Mouse (Mus musculus): Measurements from ENCODE around the gene Olfr709-ps1. TPM values are rescaled to one million over a fixed set of nuclear protein-coding genes. Genes with fewer than 3 reads are reported as not detected.

Olfr709-ps1 gene
- polyA plus RNA-seq (2014; fragmentation: Illumina TruSeq; extraction: RNeasy Lipid Tissue Mini Kit (QIAGEN cat#74804); ENCODE audit: low read depth, low replicate concordance), result not detected

DNA sequence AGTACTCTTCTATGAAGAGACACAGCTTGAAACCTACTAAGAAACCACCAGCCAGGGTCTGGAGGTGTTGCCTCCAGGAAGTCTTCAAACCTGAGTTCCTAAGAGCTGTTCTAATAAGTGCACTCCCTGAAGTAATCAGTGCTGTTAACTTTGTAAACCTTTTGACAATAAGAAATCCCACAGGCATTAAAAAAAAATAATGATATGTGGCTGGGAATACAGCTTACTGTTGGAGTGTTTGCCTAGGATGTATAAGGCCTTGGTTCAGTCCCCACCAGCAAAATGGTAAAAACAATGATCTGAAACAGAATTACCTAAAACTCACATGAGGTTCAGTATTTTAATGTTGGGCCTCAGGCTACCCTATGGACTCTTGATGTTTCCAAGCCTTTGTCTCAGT is at the start of gene Olfr709-ps1:
Gene Olfr709-ps1 (minus strand): TSS at position 101 of the 400 bp plus-strand sequence.

DNA sequence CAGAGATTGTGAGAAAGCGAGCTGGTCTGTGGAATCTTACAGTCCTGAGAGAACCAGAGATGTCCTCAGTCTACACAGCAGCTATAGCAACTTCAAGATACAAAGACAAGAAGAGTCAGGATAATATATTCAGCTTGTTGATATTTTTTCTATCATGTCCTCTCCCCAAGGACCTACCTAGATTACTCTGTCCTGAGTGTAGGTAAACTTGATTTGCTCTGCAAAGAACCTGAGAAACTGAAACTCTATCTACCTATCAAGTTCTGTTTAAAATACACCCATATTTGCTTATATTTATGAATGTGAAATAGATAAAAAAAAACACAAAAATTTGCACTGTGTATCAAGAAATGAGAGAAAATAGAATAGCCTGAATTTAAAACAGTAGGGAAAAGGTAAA is 43.3 kb upstream of the Olfr709-ps1 start, which contains the start of gene Olfr711:
Gene Olfr711 (minus strand): TSS at position 101 of the 400 bp plus-strand sequence.

DNA sequence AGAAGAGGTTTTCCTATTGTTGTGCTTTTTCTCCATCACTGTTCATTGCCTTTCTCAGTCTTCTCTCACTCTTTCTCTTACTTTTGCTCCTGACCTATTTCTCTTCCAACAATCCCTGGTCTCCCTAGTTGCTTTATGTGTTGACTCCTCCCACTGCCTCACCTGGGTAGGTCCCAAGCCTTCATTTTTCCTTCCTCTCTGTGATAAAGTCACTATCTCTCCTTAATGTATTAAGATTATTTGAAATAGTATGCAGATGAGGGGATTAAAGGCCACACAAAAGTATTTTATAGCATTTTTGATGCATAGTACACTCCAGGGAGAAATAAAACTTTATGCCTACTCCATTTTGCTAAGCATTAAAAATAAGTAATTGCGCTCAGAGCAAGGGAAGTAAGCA is 31.8 kb upstream of the Olfr709-ps1 start, which contains the start of gene Olfr6:
Gene Olfr6 (minus strand): TSS at position 101 of the 400 bp plus-strand sequence.

DNA sequence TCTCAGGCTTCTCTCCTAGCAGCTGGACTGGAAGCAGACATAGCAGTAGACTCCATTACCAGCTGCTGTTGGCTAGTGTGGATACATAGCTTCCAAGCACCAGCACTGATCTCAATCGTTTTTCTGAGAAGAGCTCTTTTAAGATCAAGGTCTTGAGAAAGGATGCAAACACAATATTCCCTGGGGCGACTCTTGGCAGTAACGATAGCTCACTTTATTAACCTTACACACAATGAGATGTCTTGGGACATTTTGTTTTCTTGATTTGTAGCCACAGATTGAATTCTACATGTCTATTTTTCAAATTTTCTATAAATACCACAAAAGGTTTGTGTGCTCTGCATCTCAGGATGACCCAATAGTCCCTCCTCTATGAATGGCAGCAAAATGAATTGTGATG is 16.2 kb upstream of the Olfr709-ps1 start, which contains the start of gene Olfr710:
Gene Olfr710 (minus strand): TSS at position 101 of the 400 bp plus-strand sequence.

DNA sequence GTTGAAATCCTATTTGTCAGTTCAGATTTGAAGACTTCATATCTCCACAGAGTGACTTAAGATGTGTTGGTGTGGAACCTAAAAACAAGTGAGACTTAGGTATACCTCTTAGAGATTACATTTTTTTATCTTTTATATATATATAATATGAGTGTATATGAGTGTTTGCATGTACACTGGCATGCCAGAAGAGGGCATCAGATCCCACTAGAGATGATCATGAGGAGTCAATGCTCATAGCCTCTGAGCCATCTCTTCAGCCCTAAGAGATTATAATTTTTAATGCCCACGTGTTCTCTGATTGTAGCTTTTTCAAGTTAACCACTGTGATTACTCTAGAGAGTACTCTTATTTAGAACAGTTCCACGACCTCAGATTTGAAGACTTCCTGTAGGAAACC is 24.3 kb downstream of the Olfr709-ps1 start, which contains the start of gene Olfr1532-ps1:
Gene Olfr1532-ps1 (plus strand): TSS at position 326 of the 400 bp plus-strand sequence.

DNA sequence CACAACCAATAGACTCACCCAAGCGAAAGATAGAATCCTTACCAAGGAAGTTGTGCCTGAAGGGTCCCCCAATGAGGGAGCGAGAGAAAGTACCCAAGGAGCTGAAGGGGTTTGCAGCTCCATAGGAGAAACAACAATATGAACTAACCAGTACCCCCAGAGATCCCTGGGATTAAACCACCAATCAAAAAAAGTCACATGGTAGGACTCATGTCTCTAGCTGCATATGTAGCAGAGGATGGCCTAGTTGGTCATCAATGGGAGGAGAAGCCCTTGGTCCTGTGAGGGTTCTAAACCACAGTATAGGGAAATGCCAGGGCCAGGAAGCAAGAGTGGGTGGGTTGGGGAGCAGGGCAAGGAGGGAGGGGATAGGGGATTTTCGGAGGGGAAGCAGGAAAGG is 30.9 kb downstream of the Olfr709-ps1 start, which contains the start of gene Olfr707:
Gene Olfr707 (minus strand): TSS at position 101 of the 400 bp plus-strand sequence.

DNA sequence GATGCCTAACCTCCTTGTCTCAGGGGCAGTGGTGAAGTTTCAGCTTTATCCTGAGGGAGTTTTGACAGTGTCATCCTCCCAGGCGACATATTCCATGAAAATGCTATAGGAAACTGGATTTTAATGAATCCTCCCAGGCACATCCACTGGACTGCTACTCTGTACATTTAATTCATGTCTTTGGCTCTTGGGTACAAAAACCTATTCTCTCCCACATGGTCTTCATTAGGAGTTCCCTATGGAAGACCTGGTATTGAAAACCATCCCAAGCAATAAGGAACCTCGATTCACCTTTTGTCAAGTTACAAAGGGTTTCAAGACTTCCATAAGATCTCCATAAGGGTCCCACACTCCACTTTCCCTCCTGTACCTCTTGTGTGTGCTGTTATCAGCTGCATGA is 44.0 kb downstream of the Olfr709-ps1 start, which contains the start of gene Olfr706:
Gene Olfr706 (minus strand): TSS at position 101 of the 400 bp plus-strand sequence.

DNA sequence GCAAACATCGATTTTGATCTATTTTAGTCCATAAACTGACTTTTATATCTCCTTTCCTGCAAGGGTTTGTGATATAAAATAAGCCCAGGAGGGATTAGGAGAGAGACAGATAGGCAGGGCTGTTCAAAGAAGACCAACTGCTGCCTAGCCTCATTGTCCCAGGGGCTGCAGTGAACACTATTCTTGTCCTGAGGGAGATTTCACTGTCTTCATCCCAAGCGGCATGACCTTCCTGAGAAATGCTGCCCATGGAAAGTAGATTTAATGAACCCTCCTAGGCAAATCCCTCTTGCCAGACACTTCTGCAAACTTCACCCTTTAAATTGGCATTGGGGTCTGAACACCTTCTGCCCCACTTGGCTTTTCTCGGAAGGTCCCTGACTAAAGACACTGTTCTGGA is 55.2 kb downstream of the Olfr709-ps1 start, which contains the start of gene Olfr705:
Gene Olfr705 (minus strand): TSS at position 101 of the 400 bp plus-strand sequence.

Other genes starting within 250 kb of the Olfr709-ps1 start
- gene Olfr694, start 240.4 kb downstream of the Olfr709-ps1 start, polyA plus RNA-seq (2014; fragmentation: Illumina TruSeq; extraction: RNeasy Lipid Tissue Mini Kit (QIAGEN cat#74804); ENCODE audit: low read depth, low replicate concordance), result not detected
- gene Olfr695, start 215.8 kb downstream of the Olfr709-ps1 start, polyA plus RNA-seq (2014; fragmentation: Illumina TruSeq; extraction: RNeasy Lipid Tissue Mini Kit (QIAGEN cat#74804); ENCODE audit: low read depth, low replicate concordance), result not detected
- gene Olfr697, start 189.8 kb downstream of the Olfr709-ps1 start, polyA plus RNA-seq (2014; fragmentation: Illumina TruSeq; extraction: RNeasy Lipid Tissue Mini Kit (QIAGEN cat#74804); ENCODE audit: low read depth, low replicate concordance), result 2.3 TPM
- gene Olfr698, start 176.8 kb downstream of the Olfr709-ps1 start, polyA plus RNA-seq (2014; fragmentation: Illumina TruSeq; extraction: RNeasy Lipid Tissue Mini Kit (QIAGEN cat#74804); ENCODE audit: low read depth, low replicate concordance), result not detected
- 0.18 TPM for gene Olfr699, start 139.0 kb downstream of the Olfr709-ps1 start, polyA plus RNA-seq (2014; fragmentation: Illumina TruSeq; extraction: RNeasy Lipid Tissue Mini Kit (QIAGEN cat#74804); ENCODE audit: low read depth, low replicate concordance)
- 0.81 TPM for gene Olfr700, start 123.4 kb downstream of the Olfr709-ps1 start, polyA plus RNA-seq (2014; fragmentation: Illumina TruSeq; extraction: RNeasy Lipid Tissue Mini Kit (QIAGEN cat#74804); ENCODE audit: low read depth, low replicate concordance)
- gene Olfr701, start 118.1 kb downstream of the Olfr709-ps1 start, polyA plus RNA-seq (2014; fragmentation: Illumina TruSeq; extraction: RNeasy Lipid Tissue Mini Kit (QIAGEN cat#74804); ENCODE audit: low read depth, low replicate concordance), result 19.2 TPM
- gene Olfr702, start 98.3 kb downstream of the Olfr709-ps1 start, polyA plus RNA-seq (2014; fragmentation: Illumina TruSeq; extraction: RNeasy Lipid Tissue Mini Kit (QIAGEN cat#74804); ENCODE audit: low read depth, low replicate concordance), result not detected
- 1.0 TPM for gene Olfr703, start 88.9 kb downstream of the Olfr709-ps1 start, polyA plus RNA-seq (2014; fragmentation: Illumina TruSeq; extraction: RNeasy Lipid Tissue Mini Kit (QIAGEN cat#74804); ENCODE audit: low read depth, low replicate concordance)
- gene Olfr704, start 69.0 kb downstream of the Olfr709-ps1 start, polyA plus RNA-seq (2014; fragmentation: Illumina TruSeq; extraction: RNeasy Lipid Tissue Mini Kit (QIAGEN cat#74804); ENCODE audit: low read depth, low replicate concordance), result not detected
- not detected for gene Olfr705, start 55.3 kb downstream of the Olfr709-ps1 start, polyA plus RNA-seq (2014; fragmentation: Illumina TruSeq; extraction: RNeasy Lipid Tissue Mini Kit (QIAGEN cat#74804); ENCODE audit: low read depth, low replicate concordance)
- not detected for gene Olfr706, start 44.1 kb downstream of the Olfr709-ps1 start, polyA plus RNA-seq (2014; fragmentation: Illumina TruSeq; extraction: RNeasy Lipid Tissue Mini Kit (QIAGEN cat#74804); ENCODE audit: low read depth, low replicate concordance)
- not detected for gene Olfr707, start 31.0 kb downstream of the Olfr709-ps1 start, polyA plus RNA-seq (2014; fragmentation: Illumina TruSeq; extraction: RNeasy Lipid Tissue Mini Kit (QIAGEN cat#74804); ENCODE audit: low read depth, low replicate concordance)
- gene Olfr1532-ps1, start 24.2 kb downstream of the Olfr709-ps1 start, polyA plus RNA-seq (2014; fragmentation: Illumina TruSeq; extraction: RNeasy Lipid Tissue Mini Kit (QIAGEN cat#74804); ENCODE audit: low read depth, low replicate concordance), result not detected
- not detected for gene Olfr710, start 16.1 kb upstream of the Olfr709-ps1 start, polyA plus RNA-seq (2014; fragmentation: Illumina TruSeq; extraction: RNeasy Lipid Tissue Mini Kit (QIAGEN cat#74804); ENCODE audit: low read depth, low replicate concordance)
- gene Olfr6, start 31.7 kb upstream of the Olfr709-ps1 start, polyA plus RNA-seq (2014; fragmentation: Illumina TruSeq; extraction: RNeasy Lipid Tissue Mini Kit (QIAGEN cat#74804); ENCODE audit: low read depth, low replicate concordance), result 0.07 TPM
- gene Olfr711, start 43.2 kb upstream of the Olfr709-ps1 start, polyA plus RNA-seq (2014; fragmentation: Illumina TruSeq; extraction: RNeasy Lipid Tissue Mini Kit (QIAGEN cat#74804); ENCODE audit: low read depth, low replicate concordance), result not detected
- not detected for gene Olfr2, start 73.9 kb upstream of the Olfr709-ps1 start, polyA plus RNA-seq (2014; fragmentation: Illumina TruSeq; extraction: RNeasy Lipid Tissue Mini Kit (QIAGEN cat#74804); ENCODE audit: low read depth, low replicate concordance)
- gene Olfr713, start 99.0 kb upstream of the Olfr709-ps1 start, polyA plus RNA-seq (2014; fragmentation: Illumina TruSeq; extraction: RNeasy Lipid Tissue Mini Kit (QIAGEN cat#74804); ENCODE audit: low read depth, low replicate concordance), result not detected
- not detected for gene Olfr714, start 138.8 kb upstream of the Olfr709-ps1 start, polyA plus RNA-seq (2014; fragmentation: Illumina TruSeq; extraction: RNeasy Lipid Tissue Mini Kit (QIAGEN cat#74804); ENCODE audit: low read depth, low replicate concordance)
- gene Olfr17, start 161.0 kb upstream of the Olfr709-ps1 start, polyA plus RNA-seq (2014; fragmentation: Illumina TruSeq; extraction: RNeasy Lipid Tissue Mini Kit (QIAGEN cat#74804); ENCODE audit: low read depth, low replicate concordance), result not detected
- gene Olfr715b, start 178.2 kb upstream of the Olfr709-ps1 start, polyA plus RNA-seq (2014; fragmentation: Illumina TruSeq; extraction: RNeasy Lipid Tissue Mini Kit (QIAGEN cat#74804); ENCODE audit: low read depth, low replicate concordance), result 0.04 TPM
- gene Olfr715, start 198.9 kb upstream of the Olfr709-ps1 start, polyA plus RNA-seq (2014; fragmentation: Illumina TruSeq; extraction: RNeasy Lipid Tissue Mini Kit (QIAGEN cat#74804); ENCODE audit: low read depth, low replicate concordance), result not detected
- gene Olfr716, start 206.1 kb upstream of the Olfr709-ps1 start, polyA plus RNA-seq (2014; fragmentation: Illumina TruSeq; extraction: RNeasy Lipid Tissue Mini Kit (QIAGEN cat#74804); ENCODE audit: low read depth, low replicate concordance), result 0.07 TPM
- gene Nlrp14, start 234.8 kb upstream of the Olfr709-ps1 start, polyA plus RNA-seq (2014; fragmentation: Illumina TruSeq; extraction: RNeasy Lipid Tissue Mini Kit (QIAGEN cat#74804); ENCODE audit: low read depth, low replicate concordance), result 471 TPM